Mouse (Mus musculus) gastrocnemius, postnatal 4 days (tissue): ENCODE results near the gene Prkag2. TPM values are rescaled to one million over a fixed set of nuclear protein-coding genes. Genes with fewer than 3 reads are reported as not detected.

Experiments
- DNase-seq, 2 experiments: peaks; one replicate each; pipeline ENCODE4 v3.0.0; 2021 to 2022; ENCODE audit warnings: low spot score in 2 of 2, mixed read lengths in 2 of 2
- long read RNA-seq, 2 experiments: library from polyadenylated mRNA; stranded (forward); transcript quantifications; one replicate each; pipeline ENCODE4 v2.0.0; 2021
- total RNA-seq, 2 experiments: library from RNA; stranded (reverse); gene quantifications; 2 replicates each; pipeline ENCODE4 v1.2.3; 2021

The Prkag2 gene
- 10 to 100 TPM; 19.7 to 23.8 TPM for total RNA-seq
- long read RNA-seq, experiment 1, partial matches to known transcripts: 4 of 17 reads
- long read RNA-seq, experiment 1, other reads (novel, unspliced or antisense): 8 of 17 reads
- long read RNA-seq, experiment 2, transcript Prkag2-203 (12 exons, 2,205 nt): major isoform, 6 of 21 reads
- long read RNA-seq, experiment 2, partial matches to known transcripts: 2 of 21 reads
- long read RNA-seq, experiment 2, other reads (novel, unspliced or antisense): 7 of 21 reads

DNA sequence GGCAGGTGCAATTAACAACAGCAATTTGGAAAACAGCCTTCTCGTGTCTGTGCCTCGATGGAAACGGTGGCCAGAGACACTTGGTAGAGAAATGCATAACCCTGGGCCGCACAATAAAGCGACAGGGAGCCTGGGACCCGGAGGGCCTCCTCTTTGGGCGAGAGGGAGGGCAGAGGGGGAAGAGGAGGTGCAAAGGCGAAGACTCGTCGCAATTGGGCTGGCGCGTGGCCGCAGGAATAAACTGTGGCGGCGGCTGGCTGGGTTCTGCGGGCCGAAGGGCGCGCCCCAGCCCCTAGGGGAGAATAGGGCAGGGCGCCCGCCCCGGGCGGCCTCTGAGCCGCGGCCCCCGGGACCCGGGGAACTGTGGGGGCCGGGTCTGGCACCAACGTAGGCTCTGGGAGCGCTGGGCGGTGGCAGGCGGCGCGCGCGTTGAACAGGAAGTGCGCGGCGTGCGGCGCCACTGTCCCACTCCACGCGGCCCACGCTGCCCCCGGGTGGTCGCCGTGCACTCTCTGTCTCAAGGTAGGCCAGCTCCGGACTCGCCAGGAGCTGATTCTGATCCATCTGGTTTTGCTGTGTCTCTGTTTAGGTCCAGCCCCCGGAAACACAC, at the start of gene Prkag2:
TSS of gene Prkag2 (minus strand) at position 127 of the 610 bp plus-strand sequence.
- peak; percentile 39 to 77 for DNase-seq

DNA sequence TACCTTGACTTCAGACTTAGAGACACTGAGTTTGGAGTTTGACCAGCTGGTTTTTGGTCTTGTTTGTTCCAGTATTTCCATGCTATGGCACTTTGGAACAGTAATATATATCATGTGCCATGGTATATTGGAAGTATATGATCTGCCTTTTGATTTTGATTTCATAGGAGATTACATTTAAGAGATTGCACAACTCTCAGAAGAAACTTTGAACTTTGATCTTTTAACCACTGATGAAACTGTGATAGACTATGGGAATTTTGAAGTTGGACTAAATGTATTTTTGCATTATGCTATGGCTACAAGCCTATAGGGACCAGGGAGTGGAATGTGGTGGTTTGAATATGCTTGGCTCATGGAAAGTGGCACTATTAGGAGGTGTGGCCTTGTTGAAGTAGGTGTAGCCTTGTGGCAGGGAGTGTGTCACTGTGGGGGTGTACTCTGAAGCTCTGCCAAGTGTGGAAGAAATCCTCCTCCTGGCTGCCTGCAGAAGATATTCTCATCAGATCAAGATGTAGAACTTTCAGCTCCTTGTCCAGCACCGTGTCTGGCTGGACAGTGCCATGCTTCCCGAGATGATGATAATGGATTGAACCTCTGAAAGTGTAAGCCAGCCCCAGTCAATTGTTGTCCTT, 49.0 kb upstream of the Prkag2 start:
- no peak for DNase-seq

DNA sequence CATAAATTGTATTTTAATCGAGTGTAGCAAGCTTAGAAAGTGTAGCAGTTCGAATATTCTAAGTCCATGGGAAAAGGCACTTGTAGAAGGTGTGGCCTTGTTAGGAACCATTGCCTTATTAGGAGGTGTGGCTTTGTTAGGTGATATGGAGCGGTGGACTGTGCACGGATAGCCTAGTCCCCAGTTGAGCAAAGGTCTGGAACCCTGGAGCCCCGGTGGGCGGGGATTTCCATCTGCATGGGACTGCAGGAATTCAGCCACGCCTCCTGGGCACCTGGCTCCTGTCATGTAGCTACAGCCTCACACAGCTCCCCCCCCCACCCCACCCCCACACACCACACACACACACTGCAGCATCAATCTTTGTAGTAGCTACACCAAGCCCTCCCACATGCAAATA, 46.3 kb upstream of the Prkag2 start:
- no peak for DNase-seq

DNA sequence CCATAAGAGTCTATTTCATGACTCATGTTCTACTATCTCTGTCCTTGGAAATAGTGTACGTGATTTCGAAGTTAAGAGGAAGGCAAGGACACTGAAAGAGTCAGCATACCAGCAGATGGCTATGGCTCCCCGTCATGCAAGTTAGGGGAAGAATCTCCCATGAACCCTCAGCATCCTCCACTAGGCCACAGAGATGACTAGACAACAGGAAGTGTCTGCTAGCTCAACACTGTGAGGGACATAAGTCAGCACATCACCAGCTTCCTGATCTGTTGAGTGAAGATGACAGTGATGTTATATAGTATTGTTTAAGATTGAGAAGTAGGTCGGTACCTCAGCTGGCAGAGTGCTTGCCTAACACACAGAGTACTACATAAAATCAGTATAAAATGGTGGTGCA, 27.4 kb upstream of the Prkag2 start:
- no peak for DNase-seq

DNA sequence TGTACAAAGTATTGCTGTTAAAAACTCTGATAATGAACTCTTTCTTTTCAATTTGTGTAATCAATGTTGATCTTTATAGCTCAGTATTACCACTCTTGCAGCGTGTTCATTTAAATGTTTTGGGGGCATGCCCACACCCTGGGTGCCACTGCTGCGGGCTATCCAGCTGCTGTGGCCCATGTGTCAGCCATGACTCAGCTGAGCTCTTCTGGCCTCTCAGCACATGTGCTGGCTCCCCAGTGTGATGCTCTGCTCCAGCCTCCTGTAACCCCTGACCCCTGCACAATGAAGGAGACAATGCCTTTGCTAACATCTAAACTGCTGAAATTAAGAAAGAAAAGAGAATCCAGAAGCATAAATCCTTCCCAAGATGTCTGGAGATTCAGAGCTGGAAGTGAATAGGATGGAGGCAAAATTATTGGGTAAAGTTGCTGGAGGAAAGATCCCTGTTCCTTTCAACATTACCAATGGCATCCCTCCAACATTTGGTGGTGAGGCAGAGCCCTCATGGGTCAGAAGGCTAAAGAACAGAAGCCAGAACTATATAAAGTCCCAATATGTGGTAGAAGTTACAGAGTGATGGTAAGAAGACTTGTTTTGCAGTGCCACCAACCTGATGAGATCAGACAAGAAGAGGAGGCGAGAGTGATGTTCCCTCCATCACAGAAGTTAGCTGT, 25.6 kb upstream of the Prkag2 start:
- no peak for DNase-seq

DNA sequence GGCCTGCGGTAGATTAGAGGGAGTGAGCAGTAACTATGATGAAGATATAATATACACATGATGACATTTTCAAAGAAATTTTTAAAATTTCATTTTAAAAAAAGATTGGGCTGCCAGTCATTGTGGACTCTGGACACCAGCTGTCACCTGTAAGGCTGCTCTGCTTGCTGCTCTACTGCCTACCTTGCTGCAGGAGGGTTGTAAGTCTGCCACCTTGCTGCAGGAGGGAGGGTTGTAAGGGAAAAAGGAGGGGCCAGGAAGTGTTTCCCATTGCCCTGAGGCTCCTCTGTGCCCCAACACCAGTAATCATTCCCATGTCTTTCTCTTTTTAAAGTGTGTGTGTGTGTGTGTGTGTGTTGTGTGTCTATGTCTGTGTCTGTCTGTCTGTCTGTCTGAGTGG, 22.1 kb upstream of the Prkag2 start:
- DNase-seq: no peak

DNA sequence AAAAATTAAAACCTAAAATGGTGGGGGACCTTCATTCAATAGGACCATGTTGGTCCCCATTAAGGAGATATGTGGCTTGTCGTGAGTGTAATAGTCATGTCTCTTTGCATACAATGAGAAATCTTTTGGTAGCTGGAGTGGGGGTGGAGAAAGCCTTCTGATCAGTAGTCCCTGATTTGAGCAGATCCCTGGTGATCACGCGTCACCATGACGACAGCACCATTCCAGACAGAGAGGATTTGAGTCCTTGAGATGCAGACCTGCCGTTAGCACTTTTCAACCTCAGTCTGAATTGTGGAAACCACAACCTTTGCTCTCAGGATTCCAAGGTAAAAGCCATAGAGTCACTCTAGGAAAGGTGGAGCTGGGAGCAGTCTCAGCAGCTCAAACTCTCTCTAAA, 18.7 kb upstream of the Prkag2 start:
- no peak for DNase-seq

DNA sequence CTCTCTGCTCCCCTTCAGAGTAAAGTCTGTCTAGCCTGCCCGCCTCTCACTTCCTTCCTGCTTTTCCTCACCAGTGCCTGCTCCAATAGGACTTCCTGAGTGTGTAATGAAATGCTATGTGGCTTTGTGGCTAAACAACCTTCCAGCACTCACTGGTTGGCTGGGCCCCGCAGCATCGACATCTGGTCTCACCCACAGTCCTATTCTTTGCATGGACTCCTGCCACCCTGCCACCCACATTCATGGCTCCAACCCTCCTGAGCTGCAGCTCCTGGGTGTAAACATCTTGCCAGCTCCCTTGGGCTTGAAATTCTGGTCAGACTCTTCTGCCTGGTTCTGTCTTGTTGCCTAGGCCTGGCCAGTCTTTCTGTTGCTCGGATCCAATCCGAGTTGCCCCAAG, 15.6 kb upstream of the Prkag2 start:
- no peak for DNase-seq

DNA sequence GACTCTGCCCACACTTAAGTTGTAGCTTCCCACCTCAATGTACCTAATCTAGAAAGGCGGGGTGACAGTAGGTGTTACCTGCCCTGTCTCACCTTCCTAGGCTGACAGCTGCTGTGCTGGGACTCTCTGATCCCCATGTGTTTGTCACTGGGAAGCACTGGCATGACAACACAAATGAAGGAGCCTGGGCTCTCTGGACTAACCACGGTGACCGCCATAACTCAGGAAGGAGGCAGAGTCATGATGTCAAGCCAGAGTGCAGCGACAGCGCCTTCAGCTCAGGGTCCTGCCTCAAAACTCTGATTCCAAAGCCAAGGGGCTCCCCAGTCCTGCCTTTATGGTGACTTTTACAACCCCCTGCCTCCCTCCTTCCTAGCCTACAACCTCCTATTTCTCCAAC, 14.8 kb upstream of the Prkag2 start:
- no peak for DNase-seq

DNA sequence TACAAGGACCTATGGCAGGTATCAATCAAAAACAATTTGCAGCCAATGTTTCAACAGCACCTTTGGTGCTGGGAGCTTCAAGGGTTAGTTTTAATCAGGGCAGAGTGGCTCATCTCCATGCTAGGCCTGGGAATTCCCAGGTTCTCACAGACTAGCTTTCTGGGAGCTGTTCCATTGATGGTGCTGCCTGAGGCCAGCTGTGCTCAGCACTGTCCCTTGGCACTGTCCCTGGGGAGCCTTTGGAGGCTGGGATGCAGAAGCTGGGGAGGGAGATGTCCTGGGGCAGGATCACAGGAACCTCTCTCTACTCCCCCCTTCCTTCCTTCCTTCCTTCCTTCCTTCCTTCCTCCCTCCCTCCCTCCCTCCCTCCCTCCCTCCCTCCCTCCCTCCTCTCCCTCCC, 13.7 kb upstream of the Prkag2 start:
- DNase-seq: no peak

DNA sequence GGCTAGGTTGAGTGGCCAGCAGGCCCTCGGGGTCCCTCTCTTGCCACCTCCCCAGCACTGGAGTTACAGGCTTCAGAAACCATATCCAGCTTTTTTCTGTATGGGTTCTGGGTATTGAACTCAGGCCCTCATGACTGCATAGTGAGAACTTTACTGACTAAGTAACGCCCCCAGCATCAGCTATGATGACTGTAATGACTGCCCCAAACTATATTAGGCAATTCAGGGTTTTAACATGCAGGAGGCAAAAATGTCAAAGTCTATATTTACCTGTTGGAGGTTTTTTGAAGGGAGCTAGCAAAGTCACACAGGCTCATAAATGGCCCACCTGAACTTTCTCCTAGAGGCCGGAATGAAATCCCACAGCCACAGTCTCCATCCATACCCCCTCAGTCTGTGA, 9.9 kb upstream of the Prkag2 start:
- no peak for DNase-seq

DNA sequence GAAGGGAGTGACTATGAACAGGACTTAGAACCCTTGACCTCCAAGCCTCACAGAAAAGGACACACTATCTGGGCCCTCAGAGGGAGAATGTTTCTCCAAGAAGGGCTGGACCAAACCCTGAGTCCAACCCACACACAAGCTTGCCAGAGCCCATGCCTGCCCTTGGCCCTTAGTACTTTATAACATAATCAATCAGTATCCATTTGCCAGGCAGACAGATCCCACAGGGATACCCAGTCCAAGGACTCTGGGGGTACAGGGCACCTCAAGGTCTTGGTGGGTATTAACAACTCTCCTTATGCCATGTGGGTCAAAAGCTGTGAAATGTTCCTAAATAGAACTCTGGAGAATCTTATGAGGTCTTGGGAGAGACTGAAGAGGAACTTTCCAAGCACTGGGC, 5.3 kb upstream of the Prkag2 start:
- DNase-seq: no peak

DNA sequence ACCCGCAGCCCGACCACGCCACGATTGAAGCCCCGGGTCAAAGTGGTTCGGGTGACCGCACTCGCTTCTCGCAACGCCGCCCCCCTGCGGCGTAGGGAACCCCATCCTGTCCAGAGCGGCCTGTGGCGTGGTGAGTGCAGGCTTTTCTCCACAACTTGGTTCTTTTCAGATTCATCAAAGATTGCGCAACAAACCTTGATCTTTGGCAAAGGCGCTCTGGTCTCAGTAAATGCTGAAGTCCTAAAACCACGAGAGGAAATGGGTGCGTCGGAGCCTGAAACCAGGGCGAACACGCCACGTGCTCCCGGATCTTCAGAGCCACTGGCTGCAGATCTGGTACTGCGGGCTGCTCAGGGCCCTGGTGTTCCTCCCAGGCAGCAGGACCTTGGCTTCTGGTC, 683 bp upstream of the Prkag2 start:
- DNase-seq: peak; percentile 38 to 63

DNA sequence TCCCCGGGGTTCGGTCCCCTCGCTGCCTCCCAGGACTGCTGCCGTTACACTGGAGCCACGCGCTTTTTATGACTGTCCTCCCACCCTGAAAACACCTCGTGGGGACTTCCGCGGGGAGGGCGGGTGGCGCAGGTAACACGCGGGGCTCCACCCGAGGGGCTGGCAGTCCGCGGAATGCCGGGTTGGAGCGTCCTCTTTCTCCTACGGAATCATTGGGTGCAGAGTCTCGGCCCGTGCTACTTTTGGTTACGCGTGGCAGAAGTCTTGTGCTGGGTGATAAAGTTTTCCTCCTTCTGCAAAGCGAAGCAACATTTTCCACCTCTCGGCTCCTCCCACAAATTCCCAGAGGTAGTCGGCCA, 306 bp downstream of the Prkag2 start:
- peak in 1 of 2 experiments; percentile 32 for DNase-seq

DNA sequence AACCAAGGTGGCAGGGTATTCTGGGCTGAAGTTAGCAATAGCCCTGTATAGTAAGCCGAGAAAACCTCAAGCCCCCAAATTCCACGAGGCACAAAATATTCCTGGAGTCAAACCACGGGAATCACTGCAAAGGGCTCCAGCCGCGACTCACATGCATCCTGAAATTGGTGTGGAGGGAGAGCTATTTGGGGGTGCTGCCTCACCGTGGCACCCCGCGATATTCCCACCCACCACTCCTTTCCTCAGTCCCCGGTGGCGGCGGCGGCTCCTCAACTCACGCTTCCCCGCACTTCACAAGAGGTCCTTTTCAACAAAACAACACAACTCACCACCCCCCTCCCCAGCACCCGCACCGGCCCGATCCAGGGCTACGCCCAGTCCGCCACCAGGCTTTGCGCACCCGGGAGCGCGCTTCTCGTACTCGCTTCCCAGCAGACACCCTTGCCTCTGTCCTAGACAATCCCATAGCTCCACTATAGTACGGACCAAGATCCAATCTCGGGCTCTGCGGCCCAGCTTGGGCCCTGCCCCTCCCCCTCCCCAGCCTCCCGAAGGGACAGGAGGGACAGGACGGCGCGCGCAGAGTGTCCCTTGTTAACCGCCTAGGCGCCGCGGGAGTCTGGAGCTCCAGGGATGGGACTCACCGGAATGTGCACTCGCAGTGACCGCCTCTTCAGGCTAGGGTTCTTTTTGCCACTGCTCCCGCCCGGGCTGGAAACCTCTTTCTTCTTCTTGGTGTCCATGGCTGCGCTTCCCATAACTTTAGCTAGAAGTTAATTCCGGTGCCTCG, 880 bp downstream of the Prkag2 start:
- DNase-seq: peak; percentile 42 to 68

DNA sequence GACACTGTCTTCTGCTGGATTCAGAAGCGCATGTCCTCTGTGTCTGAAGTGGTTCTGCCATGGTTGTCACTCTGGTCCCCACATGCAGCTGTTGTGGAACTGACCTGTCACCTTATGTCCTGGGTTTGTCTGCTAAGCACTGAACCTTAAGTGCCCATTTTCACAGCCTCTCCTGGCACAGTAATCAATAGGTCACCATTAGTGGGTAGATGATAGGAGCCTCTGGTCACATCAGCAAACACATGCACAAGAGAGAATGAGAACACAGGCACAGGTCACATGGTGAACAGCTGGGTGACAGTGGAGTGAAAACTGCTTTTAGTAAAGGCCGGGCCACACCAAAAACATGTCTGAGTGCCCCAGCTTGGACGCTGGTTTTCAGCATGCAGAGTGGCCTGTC, 2.6 kb downstream of the Prkag2 start:
- no peak for DNase-seq

DNA sequence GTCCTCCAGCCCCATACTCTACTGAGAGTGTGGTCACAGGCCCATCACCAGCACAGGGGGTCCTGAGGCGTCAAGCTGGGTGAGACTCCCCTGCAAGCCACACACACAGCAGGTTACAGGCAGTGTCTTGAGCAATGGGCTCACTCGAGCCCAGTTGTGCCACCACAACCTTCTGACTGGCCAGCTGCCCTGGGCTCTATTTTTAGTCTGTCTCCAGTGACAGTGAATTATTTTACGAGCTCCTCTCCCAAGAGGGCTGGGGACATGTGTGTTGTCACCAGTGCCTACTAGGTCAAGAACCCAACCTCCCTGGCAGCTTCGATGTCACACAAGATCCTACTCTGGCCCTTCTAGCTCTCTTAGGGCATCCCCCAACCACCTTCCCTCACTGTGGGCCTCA, 4.0 kb downstream of the Prkag2 start:
- peak in 1 of 2 experiments; percentile 37 for DNase-seq

DNA sequence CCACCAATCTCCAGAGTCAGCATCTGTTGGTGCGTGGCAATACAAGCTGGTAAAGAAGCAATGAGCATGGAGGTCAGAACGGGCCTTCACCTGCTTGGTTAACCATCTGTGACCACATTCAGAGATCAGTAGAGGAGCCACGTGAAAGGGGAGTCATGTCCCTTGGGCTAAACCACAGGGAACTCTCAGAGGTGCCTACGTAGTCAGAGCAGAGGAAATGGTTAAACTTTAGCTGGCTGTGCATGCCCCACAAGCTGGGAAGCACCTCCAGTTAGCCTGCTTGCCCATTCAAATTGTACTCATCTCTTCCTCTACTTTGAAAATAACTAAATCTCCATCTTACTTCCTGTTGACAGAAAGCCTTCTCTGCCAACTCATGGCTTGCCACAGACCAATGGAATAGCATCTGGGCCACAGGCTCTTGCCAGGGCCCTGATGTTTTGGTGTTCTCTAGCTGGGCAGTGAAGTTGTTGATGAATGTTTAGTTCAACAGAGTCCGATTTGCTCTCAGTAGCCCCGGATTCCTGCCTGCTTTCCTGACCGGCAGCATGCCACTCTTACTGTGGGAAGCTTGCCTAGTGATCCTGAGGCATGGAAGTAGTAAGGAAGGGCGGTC, 7.7 kb downstream of the Prkag2 start:
- DNase-seq: no peak

DNA sequence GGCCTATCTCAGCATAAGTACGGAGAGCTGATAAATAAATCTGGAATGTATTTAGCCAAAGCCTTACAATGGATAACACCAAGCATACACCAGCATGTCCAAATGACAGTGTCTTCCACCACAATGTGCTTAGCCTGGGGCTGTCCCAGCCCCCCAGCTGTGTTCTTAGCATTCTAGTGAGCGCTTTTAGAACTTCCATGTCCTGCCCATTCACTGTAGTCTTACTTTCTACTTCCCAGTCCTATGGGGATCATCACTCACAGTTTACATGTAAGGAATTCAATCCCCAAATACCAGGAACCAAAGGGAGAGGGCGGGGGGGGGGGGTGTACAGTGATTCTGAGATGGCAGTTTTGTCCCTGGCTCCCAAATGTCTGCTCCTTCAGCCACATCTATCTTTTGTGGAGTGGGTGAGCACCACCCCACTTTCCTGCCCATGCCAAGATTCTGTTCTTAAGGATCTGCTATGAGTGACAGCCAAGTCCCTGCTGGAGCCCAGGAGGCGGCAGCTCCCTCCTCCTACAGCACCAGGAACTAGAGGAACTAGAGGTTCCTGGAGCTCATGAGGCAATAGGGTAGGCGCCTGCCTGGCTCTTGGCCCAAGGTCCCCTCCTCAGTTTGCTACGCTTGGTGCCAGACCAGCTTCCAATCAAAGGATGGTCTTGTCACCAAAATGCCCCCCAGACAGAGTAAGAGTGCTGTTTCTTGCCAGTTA, 11.0 kb downstream of the Prkag2 start:
- DNase-seq: no peak

DNA sequence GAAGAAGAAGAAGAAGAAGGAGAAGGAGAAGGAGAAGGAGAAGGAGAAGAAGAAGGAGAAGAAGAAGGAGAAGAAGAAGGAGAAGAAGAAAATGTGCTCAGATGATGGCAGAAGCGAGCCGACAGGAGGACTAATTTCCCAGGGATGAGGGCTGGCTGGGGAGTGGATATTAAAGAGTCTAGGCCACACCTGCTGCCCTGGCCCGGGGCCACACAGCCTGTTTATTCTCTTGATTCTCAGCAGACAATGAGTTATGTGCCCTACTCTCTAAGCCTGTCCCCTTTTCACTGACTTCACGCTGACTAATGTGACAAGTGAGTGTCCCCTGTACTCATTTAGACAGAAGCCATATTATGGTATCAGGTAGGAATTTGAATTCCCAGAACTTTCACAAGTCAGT, 11.8 kb downstream of the Prkag2 start:
- no peak for DNase-seq
